Comparison of ENCODE assay signal across 8 mouse cellular contexts in the genomic region with DNA sequence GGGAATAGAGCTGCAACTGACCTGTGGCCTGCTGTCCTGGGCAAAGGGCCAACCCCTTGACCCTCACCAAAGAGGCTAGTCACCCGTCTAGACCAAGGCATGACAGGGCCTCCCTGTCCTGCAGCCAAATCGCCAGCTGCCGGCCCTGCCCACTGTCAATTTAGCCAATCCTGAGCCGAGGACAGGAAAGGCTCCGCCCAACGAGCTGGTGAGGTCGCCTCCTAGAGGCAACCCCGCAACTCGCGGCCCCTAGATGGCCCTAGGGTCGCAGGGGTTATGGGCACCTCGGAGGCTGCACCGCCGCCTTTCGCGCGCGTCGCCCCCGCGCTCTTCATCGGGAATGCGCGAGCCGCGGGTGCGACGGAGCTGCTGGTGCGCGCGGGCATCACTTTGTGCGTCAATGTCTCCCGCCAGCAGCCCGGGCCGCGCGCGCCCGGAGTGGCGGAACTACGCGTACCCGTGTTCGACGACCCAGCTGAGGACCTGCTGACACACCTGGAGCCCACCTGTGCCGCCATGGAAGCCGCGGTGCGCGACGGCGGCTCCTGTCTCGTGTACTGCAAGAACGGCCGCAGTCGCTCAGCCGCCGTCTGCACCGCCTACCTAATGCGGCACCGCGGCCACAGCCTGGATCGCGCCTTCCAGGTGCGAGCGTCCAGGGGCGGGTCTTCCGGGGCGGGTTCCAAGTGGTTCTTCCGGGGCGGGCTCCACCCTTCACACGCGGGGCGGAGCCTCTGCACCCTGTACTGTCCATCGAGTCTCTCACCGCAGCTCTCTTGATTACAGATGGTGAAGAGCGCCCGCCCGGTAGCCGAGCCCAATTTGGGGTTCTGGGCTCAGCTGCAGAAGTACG. TPM values are rescaled to one million over a fixed set of nuclear protein-coding genes. Genes with fewer than 3 reads are reported as not detected.
A peak's percentile ranks its signal among the peaks of the same experiment; 100 is the strongest.
DNase-seq lines count a peak whose midpoint lies in the region; ATAC-seq and TF ChIP-seq lines count a peak whose summit lies in the region.

Gene Dusp28, plus strand, starts transcription at position 203 of the 853 bp plus-strand sequence.

- no peaks in the 10 kb centered on the region for H3K9me3 ChIP-seq in embryonic facial prominence, embryonic 13.5 days
- no peaks in the 10 kb centered on the region for H3K9me3 ChIP-seq in limb, embryonic 12.5 days
- H3K9me3 ChIP-seq in midbrain, embryonic 14.5 days (ENCODE audit: control insufficient read depth, low read length), result no peaks in the 10 kb centered on the region

- H3K36me3 ChIP-seq in embryonic facial prominence, embryonic 13.5 days, result no peaks in the 10 kb centered on the region
- H3K36me3 ChIP-seq in kidney, adult 2 months (ENCODE audit: control insufficient read depth, insufficient read depth, low read length), result no peaks in the 10 kb centered on the region
- H3K36me3 ChIP-seq in limb, embryonic 12.5 days, result no peaks in the 10 kb centered on the region
- no peaks in the 10 kb centered on the region for H3K36me3 ChIP-seq in midbrain, embryonic 14.5 days (ENCODE audit: control insufficient read depth, insufficient read depth, low read length)

- H3K9ac ChIP-seq in embryonic facial prominence, embryonic 13.5 days, result peak within 1 kb of the TSS; percentile 80
- peak within 1 kb of the TSS; percentile 72 for H3K9ac ChIP-seq in limb, embryonic 12.5 days (replicated peaks)
- peak within 1 kb of the TSS; percentile 68 for H3K9ac ChIP-seq in midbrain, embryonic 14.5 days (replicated peaks; ENCODE audit: low read length)

- WGBS in embryonic facial prominence, embryonic 13.5 days, result under 1% methylated on average over 80 of the region's 81 CpGs
- under 1% methylated on average over 81 of the region's 81 CpGs for whole genome bisulfite sequencing in kidney, adult 2 months
- under 1% methylated on average over 81 of the region's 81 CpGs for WGBS in limb, embryonic 12.5 days
- WGBS in midbrain, embryonic 14.5 days, result under 1% methylated on average over 81 of the region's 81 CpGs

- peak within 1 kb of the TSS; percentile 70 for H3K4me3 ChIP-seq in embryonic facial prominence, embryonic 13.5 days
- H3K4me3 ChIP-seq in kidney, adult 2 months (ENCODE audit: insufficient read depth, low read depth, low read length), result peak within 1 kb of the TSS; percentile 74
- H3K4me3 ChIP-seq in limb, embryonic 12.5 days (replicated peaks), result peak within 1 kb of the TSS; percentile 76
- peak within 1 kb of the TSS; percentile 69 for H3K4me3 ChIP-seq in midbrain, embryonic 14.5 days (replicated peaks; ENCODE audit: low read depth, low read length)

- H3K27me3 ChIP-seq in embryonic facial prominence, embryonic 13.5 days, result peaks cover 11% of the 10 kb centered on the region; the same call in 1 of the 2 replicates
- H3K27me3 ChIP-seq in kidney, adult 2 months (replicated peaks; ENCODE audit: control insufficient read depth, insufficient read depth, low read length), result no peaks in the 10 kb centered on the region
- H3K27me3 ChIP-seq in limb, embryonic 12.5 days, result peaks cover 2% of the 10 kb centered on the region; the same call in 1 of the 2 replicates
- 0 out of 2 replicates have a peak, but pooled peaks cover 5% of the 10 kb centered on the region for H3K27me3 ChIP-seq in midbrain, embryonic 14.5 days (ENCODE audit: control insufficient read depth, insufficient read depth, low read length)

- peak within 1 kb of the TSS; percentile 80 for H3K4me2 ChIP-seq in embryonic facial prominence, embryonic 13.5 days
- peak within 1 kb of the TSS; percentile 73 for H3K4me2 ChIP-seq in limb, embryonic 12.5 days
- H3K4me2 ChIP-seq in midbrain, embryonic 14.5 days (ENCODE audit: low read length), result peak within 1 kb of the TSS; percentile 78

- DNase-seq in 416B (ENCODE audit: low read depth), result peak; percentile 94
- DNase-seq in adrenal gland, postnatal 4 days (ENCODE audit: low spot score in 2 of 2), result peak; percentile 60 to 83
- peak; percentile 93 to 94 for DNase-seq in heart, adult 18-20 months
- DNase-seq in kidney, adult 2 months, result peak; percentile 97
- peak; percentile 94 for DNase-seq in midbrain, embryonic 14.5 days
- peak; percentile 76 to 80 for DNase-seq in spleen, adult 18-20 months

- peak; percentile 89 for ATAC-seq in embryonic facial prominence, embryonic 13.5 days (ENCODE audit: insufficient number of reproducible peaks, insufficient read depth, low FRiP score, low TSS enrichment, low read depth)
- ATAC-seq in limb, embryonic 12.5 days (ENCODE audit: insufficient number of reproducible peaks, insufficient read depth, low FRiP score, low TSS enrichment, low read depth), result peak; percentile 84
- ATAC-seq in midbrain, embryonic 14.5 days (ENCODE audit: low FRiP score, low TSS enrichment), result peak; percentile 90

- peaks cover 38% of the 10 kb centered on the region for H3K4me1 ChIP-seq in embryonic facial prominence, embryonic 13.5 days
- peaks cover 27% of the 10 kb centered on the region for H3K4me1 ChIP-seq in kidney, adult 2 months (ENCODE audit: control insufficient read depth, insufficient read depth, low read length)
- H3K4me1 ChIP-seq in limb, embryonic 12.5 days (replicated peaks), result peaks cover 38% of the 10 kb centered on the region
- H3K4me1 ChIP-seq in midbrain, embryonic 14.5 days (ENCODE audit: control insufficient read depth, insufficient read depth, low read length), result peaks cover 33% of the 10 kb centered on the region

- peak; percentile 61 for TF ChIP-seq POLR2A in kidney, adult 2 months (IDR thresholded peaks at IDR 0.05; ENCODE audit: low read depth, low read length)

- H3K27ac ChIP-seq in embryonic facial prominence, embryonic 13.5 days, result peak within 1 kb of the TSS; percentile 84
- peak within 1 kb of the TSS; percentile 77 for H3K27ac ChIP-seq in kidney, adult 2 months (ENCODE audit: insufficient read depth, low read depth, low read length)
- peak within 1 kb of the TSS; percentile 92 for H3K27ac ChIP-seq in limb, embryonic 12.5 days
- H3K27ac ChIP-seq in midbrain, embryonic 14.5 days (replicated peaks; ENCODE audit: low read depth, low read length), result peak within 1 kb of the TSS; percentile 88

- peak; percentile 52 for TF ChIP-seq CTCF in kidney, adult 2 months (conservative IDR thresholded peaks at IDR 0.05; ENCODE audit: insufficient read depth, insufficient read length, low read depth, low read length)

RNA-seq across cellular contexts. Expression of gene Dusp28, which starts in this region (rescaled TPM):
- total RNA-seq in adrenal gland, postnatal 4 days (2021), result 10 to 100 TPM; 11.6 to 13.2 TPM
- 9.4 and 10.5 TPM in 2 replicates for polyA plus RNA-seq in embryonic facial prominence, embryonic 13.5 days (2015; fragmentation: Nextera tagmentation; extraction: Ambion mirVana)
- 10 to 100 TPM; 16.9 to 18.5 TPM for total RNA-seq in heart, adult 18-20 months (2021)
- polyA plus RNA-seq in kidney, adult 2 months (2012; rRNA removed), result 36.6 and 42.6 TPM in 2 replicates
- 9.6 and 10.8 TPM in 2 replicates for polyA plus RNA-seq in limb, embryonic 12.5 days (2016; fragmentation: Nextera tagmentation; extraction: Ambion mirVana)
- 14.2 and 14.4 TPM in 2 replicates for polyA plus RNA-seq in midbrain, embryonic 14.5 days (2014; fragmentation: Nextera tagmentation; extraction: Ambion mirVana)

Comparison
In these comparisons a context has a peak if more than half of its experiments do, and no peak if none do; other contexts are left out.
1. Peak in every context shown above with its lines: DNase-seq, ATAC-seq, H3K4me3 ChIP-seq and H3K27ac ChIP-seq.